Mouse (Mus musculus) liver, embryonic 11.5 days (tissue): ENCODE results near the gene Coq7. TPM values are rescaled to one million over a fixed set of nuclear protein-coding genes. Genes with fewer than 3 reads are reported as not detected.

Source experiments
- ATAC-seq: fragments of 200-750 bp; cut with Nextera tagmentation; replicated peaks from 2 replicates; pipeline ENCODE4 v1.8.0; 2017; ENCODE audit warnings: moderate number of reproducible peaks, mild to moderate bottlenecking, moderate TSS enrichment, moderate library complexity; ENCODE audit not compliant: low FRiP score
- DNase-seq: peaks from one replicate; pipeline ENCODE4 v3.0.0-alpha.2; 2017; ENCODE audit warnings: low spot score
- H3K27ac ChIP-seq: fragments of 300-500 bp; sonication (generic); 2 replicates; pipeline ENCODE4 v1.5.1; 2014; ENCODE audit warnings: mild to moderate bottlenecking, low read depth, low read length, control low read depth
- H3K27me3 ChIP-seq: fragments of 300-500 bp; sonication (generic); replicated peaks from 2 replicates; pipeline ENCODE4 v1.6.1; 2014; ENCODE audit warnings: low read length, mixed read lengths; ENCODE audit not compliant: control insufficient read depth, insufficient read depth
- H3K36me3 ChIP-seq: fragments of 300-500 bp; sonication (generic); 2 replicates; pipeline ENCODE4 v1.6.1; 2014; ENCODE audit warnings: mild to moderate bottlenecking, low read length, moderate library complexity, mixed read lengths; ENCODE audit not compliant: control insufficient read depth, insufficient read depth
- H3K4me1 ChIP-seq: fragments of 300-500 bp; sonication (generic); replicated peaks from 2 replicates; pipeline ENCODE4 v1.6.1; 2014; ENCODE audit warnings: low read length, mixed read lengths; ENCODE audit not compliant: control insufficient read depth, insufficient read depth
- H3K4me2 ChIP-seq: fragments of 300-500 bp; sonication (generic); 2 replicates; pipeline ENCODE4 v1.6.1; 2014; ENCODE audit warnings: mild to moderate bottlenecking, control low read depth, moderate library complexity
- H3K4me3 ChIP-seq: fragments of 300-500 bp; sonication (generic); 2 replicates; pipeline ENCODE4 v1.5.1; 2014; ENCODE audit warnings: low read depth, low read length, control low read depth
- H3K9ac ChIP-seq: fragments of 300-500 bp; sonication (generic); 2 replicates; pipeline ENCODE4 v1.6.1; 2014; ENCODE audit warnings: low read depth, low read length, control low read depth
- H3K9me3 ChIP-seq: fragments of 300-500 bp; sonication (generic); 2 replicates; pipeline ENCODE4 v1.6.1; 2016; ENCODE audit warnings: low read length, inconsistent platforms, mixed read lengths; ENCODE audit not compliant: control insufficient read depth
- WGBS: fragments of 180-500 bp; shearing (Covaris S2); extraction: QIAGEN DNeasy Blood & Tissue Kit; methylation state at CpG from one replicate; pipeline ENCODE4 v1.1.7; 2014; 5-methylcytosine and 5-hydroxymethylcytosine counted together
- polyA plus RNA-seq: library from polyadenylated mRNA; unstranded; fragments of >200 nt; fragmentation: Nextera tagmentation; extraction: Ambion mirVana; gene quantifications from 2 replicates; pipeline ENCODE4 v1.2.1, GENCODE M21; 2014

Gene Coq7
- polyA plus RNA-seq, 1 experiment from 2014 or later: 114 TPM

DNA sequence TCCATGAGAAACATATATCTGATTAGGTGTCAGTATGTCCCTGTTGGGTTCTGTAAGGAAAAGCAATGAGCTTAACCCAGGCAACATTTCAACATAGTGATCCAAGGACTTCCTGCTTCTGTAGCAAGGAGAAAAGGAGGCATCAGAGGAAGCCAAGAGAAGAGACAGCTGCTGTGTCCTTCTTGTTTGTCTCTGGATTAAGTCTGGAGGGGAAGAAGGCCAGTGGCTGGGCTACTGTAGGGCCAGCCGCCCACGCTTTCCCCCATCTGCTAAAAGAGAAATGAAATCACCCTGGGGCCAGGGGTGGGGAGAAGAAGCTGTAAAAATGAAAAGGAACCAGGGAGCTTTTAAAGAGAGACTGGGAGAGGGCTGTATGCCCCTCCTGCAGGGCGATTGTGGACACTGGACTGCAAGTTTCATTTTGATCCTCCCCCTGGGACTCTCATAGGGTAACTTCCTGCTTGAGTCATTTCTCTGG, 54.3 kb downstream of the Coq7 start:
- H3K36me3 ChIP-seq: no peaks in the 10 kb centered on the region
- H3K27ac ChIP-seq: no peak overlapping the region
- H3K27me3 ChIP-seq: no peaks in the 10 kb centered on the region
- H3K9ac ChIP-seq: no peak overlapping the region
- H3K4me3 ChIP-seq: no peak overlapping the region
- no peaks in the 10 kb centered on the region for H3K9me3 ChIP-seq
- ATAC-seq (no peak), DNase-seq (no peak)
- H3K4me2 ChIP-seq: no peak overlapping the region
- H3K4me1 ChIP-seq: no peaks in the 10 kb centered on the region
- 60% methylated on average over 3 of the region's 3 CpGs for WGBS

GRCm38 (mm10) chr7:118476428-118476827, 56.7 kb downstream of the Coq7 start:
- no peak overlapping the region for H3K27ac ChIP-seq
- no peak for DNase-seq
- no peaks in the 10 kb centered on the region for H3K36me3 ChIP-seq
- WGBS: 68% methylated on average over 5 of the region's 5 CpGs
- H3K4me3 ChIP-seq: no peak overlapping the region
- no peaks in the 10 kb centered on the region for H3K27me3 ChIP-seq
- no peak overlapping the region for H3K9ac ChIP-seq
- no peak for ATAC-seq
- H3K9me3 ChIP-seq: no peaks in the 10 kb centered on the region
- H3K4me1 ChIP-seq: no peaks in the 10 kb centered on the region
- no peak overlapping the region for H3K4me2 ChIP-seq

DNA sequence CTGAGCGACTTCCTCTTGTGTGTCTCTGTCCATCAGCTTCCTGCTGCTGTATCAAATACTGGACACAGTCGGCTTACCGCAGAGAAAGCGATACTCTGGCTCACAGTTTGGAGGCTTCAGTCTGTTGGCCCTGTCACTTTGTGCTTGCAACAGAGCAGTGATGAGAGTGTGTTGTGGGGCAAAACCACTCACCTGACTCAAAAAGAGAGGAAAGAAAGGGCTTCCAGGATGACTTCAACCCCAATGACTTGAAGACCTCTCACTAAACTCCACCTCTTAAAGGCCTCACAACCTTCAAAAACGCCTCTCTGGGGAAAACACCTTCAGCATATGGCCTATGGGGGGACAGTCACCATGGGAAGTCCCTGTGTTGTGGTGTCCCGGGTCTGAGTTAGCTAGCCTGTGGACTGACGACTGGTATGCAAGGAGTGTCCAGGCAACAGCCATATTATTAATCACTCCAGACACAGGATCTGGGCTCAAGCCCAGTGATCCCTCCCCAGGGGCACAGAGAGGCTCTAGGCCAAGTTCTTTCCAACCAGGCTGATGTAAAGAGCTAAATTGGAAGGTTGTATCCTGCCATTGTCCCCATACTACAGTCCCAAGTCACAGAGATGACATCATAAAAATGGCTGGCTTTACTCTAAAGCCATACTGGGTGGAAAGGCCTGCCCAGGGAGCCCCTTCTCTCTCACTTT, 58.0 kb downstream of the Coq7 start:
- WGBS: 85% methylated on average over 7 of the region's 7 CpGs
- no peaks in the 10 kb centered on the region for H3K27me3 ChIP-seq

GRCm38 (mm10) chr7:118472886-118473285, 60.3 kb downstream of the Coq7 start:
- DNase-seq (no peak), ATAC-seq (no peak)
- H3K36me3 ChIP-seq: no peaks in the 10 kb centered on the region
- H3K27ac ChIP-seq: no peak overlapping the region
- no peak overlapping the region for H3K4me2 ChIP-seq
- no peak overlapping the region for H3K9ac ChIP-seq
- no peak overlapping the region for H3K4me3 ChIP-seq
- no peaks in the 10 kb centered on the region for H3K9me3 ChIP-seq
- no peaks in the 10 kb centered on the region for H3K4me1 ChIP-seq
- WGBS: 91% methylated on average over 1 of the region's 1 CpGs
- H3K27me3 ChIP-seq: no peaks in the 10 kb centered on the region

More for the DNA sequence above, 58.0 kb downstream of the Coq7 start:
- H3K27ac ChIP-seq: no peak overlapping the region
- no peak overlapping the region for H3K4me3 ChIP-seq
- DNase-seq (no peak), ATAC-seq (no peak)
- H3K4me1 ChIP-seq: no peaks in the 10 kb centered on the region
- no peaks in the 10 kb centered on the region for H3K9me3 ChIP-seq
- no peak overlapping the region for H3K4me2 ChIP-seq
- no peak overlapping the region for H3K9ac ChIP-seq
- H3K36me3 ChIP-seq: no peaks in the 10 kb centered on the region

DNA sequence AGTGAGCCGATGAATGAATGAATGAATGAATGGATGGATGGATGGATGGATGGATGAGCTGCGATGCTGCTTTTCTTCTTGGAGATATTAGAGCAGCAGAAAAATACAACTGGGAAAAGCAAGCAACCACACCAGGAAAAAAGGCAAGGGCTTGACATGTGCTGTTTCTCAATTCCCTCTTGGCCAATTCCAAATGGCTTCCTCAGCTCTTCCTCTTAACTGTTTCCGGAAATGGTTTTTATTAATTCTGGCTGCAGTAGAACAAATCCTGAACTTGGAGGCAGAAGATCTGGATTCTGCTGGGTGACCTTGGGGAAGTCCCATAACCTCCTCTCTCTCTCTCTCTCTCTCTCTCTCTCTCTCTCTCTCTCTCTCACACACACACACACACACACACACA, 65.1 kb downstream of the Coq7 start:
- H3K4me2 ChIP-seq: no peak overlapping the region
- DNase-seq (no peak), ATAC-seq (no peak)
- 90% methylated on average over 3 of the region's 3 CpGs for WGBS
- H3K9me3 ChIP-seq: no peaks in the 10 kb centered on the region
- no peaks in the 10 kb centered on the region for H3K36me3 ChIP-seq
- H3K4me1 ChIP-seq: no peaks in the 10 kb centered on the region
- H3K9ac ChIP-seq: no peak overlapping the region
- no peak overlapping the region for H3K4me3 ChIP-seq
- no peak overlapping the region for H3K27ac ChIP-seq
- H3K27me3 ChIP-seq: no peaks in the 10 kb centered on the region

GRCm38 (mm10) chr7:118464432-118464831, 68.7 kb downstream of the Coq7 start:
- no peak overlapping the region for H3K4me3 ChIP-seq
- no peak overlapping the region for H3K4me2 ChIP-seq
- no peaks in the 10 kb centered on the region for H3K36me3 ChIP-seq
- no peak overlapping the region for H3K27ac ChIP-seq
- 44% methylated on average over 4 of the region's 4 CpGs for WGBS
- H3K9ac ChIP-seq: no peak overlapping the region
- H3K4me1 ChIP-seq: no peaks in the 10 kb centered on the region
- H3K27me3 ChIP-seq: no peaks in the 10 kb centered on the region
- no peak for ATAC-seq
- DNase-seq: no peak
- H3K9me3 ChIP-seq: no peaks in the 10 kb centered on the region

GRCm38 (mm10) chr7:118462818-118463762, 70.1 kb downstream of the Coq7 start:
- no peak for ATAC-seq
- Histone ChIP-seq H3K9ac (no peak overlapping the region), H3K9me3 (no peaks in the 10 kb centered on the region), H3K36me3 (no peaks in the 10 kb centered on the region), H3K4me1 (no peaks in the 10 kb centered on the region), H3K27me3 (no peaks in the 10 kb centered on the region), H3K4me3 (no peak overlapping the region), H3K27ac (no peak overlapping the region), H3K4me2 (no peak overlapping the region)
- WGBS: 58% methylated on average over 11 of the region's 11 CpGs
- no peak for DNase-seq

DNA sequence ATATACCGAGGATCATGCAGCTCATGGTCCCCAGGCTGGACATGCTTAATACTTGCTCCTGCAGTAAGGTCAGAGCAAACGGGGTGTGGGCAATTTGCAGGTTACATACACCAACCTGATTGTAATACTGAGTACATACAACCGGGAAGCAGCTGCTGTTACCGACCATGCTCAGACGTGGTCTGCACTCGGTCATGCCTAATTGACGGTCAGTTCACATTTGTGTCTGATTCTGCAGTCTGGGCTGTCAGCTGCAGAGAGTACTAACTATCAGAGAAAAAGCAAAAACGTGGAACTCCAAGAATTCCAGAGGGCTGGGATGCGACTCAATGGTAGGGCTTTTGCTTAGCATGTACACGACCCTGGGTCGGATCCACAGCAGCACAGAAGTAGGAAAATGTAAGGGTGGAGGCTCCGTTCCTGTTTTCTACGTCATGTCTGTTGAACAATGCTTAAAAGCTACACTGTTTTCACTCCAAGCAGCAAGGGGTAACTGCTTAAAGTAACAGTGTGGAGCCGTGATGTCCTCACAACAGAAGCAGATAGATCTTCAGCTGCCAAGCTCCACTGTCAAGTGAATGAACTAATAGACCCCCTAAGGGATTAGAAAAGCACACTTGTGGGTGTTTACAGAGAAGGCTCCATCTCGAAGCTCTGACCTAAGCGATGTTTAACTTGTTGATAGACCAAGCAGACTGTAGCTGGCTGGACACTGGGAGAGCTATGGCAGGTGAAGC, 71.6 kb downstream of the Coq7 start:
- H3K4me1 ChIP-seq: no peaks in the 10 kb centered on the region
- no peak overlapping the region for H3K9ac ChIP-seq
- no peaks in the 10 kb centered on the region for H3K27me3 ChIP-seq
- H3K4me3 ChIP-seq: no peak overlapping the region
- ATAC-seq: no peak
- WGBS: 59% methylated on average over 16 of the region's 16 CpGs
- no peak for DNase-seq
- H3K36me3 ChIP-seq: no peaks in the 10 kb centered on the region
- no peak overlapping the region for H3K4me2 ChIP-seq
- H3K9me3 ChIP-seq: no peaks in the 10 kb centered on the region
- no peak overlapping the region for H3K27ac ChIP-seq
